16 mouse cellular contexts compared by ENCODE assay signal in the genomic region with DNA sequence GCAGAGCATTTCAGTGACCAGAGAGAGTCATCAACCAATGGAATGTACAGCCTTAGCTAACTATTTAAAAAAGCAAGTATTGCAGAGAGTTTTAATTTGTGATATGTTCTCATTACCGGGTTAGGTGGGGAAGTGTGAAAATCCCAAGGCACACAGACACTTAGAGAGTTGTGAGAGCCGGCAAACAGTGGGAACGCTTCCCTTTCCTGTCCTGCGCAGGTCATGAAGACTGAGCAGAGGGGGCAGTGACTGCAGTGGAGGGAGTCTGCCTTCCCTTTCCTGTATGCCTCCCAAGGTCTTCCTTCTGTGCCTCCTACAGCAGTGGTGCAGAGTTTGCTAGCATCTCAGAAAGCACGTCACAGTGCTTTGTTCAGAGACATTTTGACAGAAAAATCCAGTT.
"Had no signal": no experiment of that assay in that cellular context is flagged by ENCODE, and none has a peak within 500 bp of the region (broad histone marks: within the 10 kb centered on the region; RNA-seq: fewer than 3 reads in every experiment).

No protein-coding gene starts in this region.

- H3K9ac ChIP-seq: neural tube, embryonic 13.5 days; neural tube, embryonic 15.5 days; stomach, embryonic 15.5 days had no signal

- H3K27ac ChIP-seq: neural tube, embryonic 13.5 days; neural tube, embryonic 15.5 days; stomach, embryonic 15.5 days; stomach, postnatal 0 days had no signal

- H3K4me3 ChIP-seq: neural tube, embryonic 13.5 days; neural tube, embryonic 15.5 days; stomach, embryonic 15.5 days had no signal

- DNase-seq: retina, postnatal 1 day; right cerebral cortex, adult 18-20 months; right cerebral cortex, postnatal 14 days; right cerebral cortex, postnatal 25 days; right cerebral cortex, postnatal 4 days; spleen, adult 18-20 months; thymus, adult 18-20 months; thymus, adult 2 months; thymus, postnatal 14 days; thymus, postnatal 25 days; thymus, postnatal 36 days; thymus, postnatal 4 days had no signal

- H3K9me3 ChIP-seq: neural tube, embryonic 13.5 days; neural tube, embryonic 15.5 days; stomach, embryonic 15.5 days had no signal

- H3K36me3 ChIP-seq: stomach, embryonic 15.5 days had no signal

- H3K4me1 ChIP-seq: neural tube, embryonic 13.5 days; neural tube, embryonic 15.5 days; stomach, embryonic 15.5 days had no signal

- H3K4me2 ChIP-seq: neural tube, embryonic 13.5 days; neural tube, embryonic 15.5 days; stomach, embryonic 15.5 days had no signal

- H3K27me3 ChIP-seq: neural tube, embryonic 13.5 days; neural tube, embryonic 15.5 days; stomach, embryonic 15.5 days had no signal
